Mouse (Mus musculus) cerebellum, adult 9-10 months (tissue): ENCODE results near the gene Atoh7.
"Not testable (repeated sequence)": the region's sequence is repeated elsewhere in the genome, so short reads cannot be mapped to it uniquely, and the experiment has no call there.

Experiments used
- DNase-seq: peaks from one replicate; pipeline ENCODE4 v3.0.0; 2022

The Atoh7 gene

DNA sequence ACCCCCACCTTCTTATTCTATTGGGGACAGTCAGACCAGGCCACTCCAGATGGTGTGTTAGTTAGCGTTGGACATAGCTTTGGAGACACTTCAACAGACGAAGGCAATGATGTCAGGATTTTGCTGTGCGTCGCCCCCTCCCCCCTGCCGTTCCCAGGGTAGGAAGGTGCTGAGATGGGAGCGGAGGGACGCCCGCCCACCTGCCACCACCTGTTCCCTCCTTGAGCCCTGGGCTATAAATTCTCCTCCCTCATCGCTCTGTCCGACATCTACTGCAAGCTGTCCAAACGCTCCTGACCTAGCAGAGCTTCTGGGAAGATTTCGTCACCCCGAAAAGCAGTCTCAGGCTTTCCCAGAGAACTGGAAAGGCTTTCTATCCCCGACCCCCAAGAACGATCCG lies at the start of gene Atoh7:
Gene Atoh7, plus strand, starts transcription at position 131 of the 400 bp plus-strand sequence.
- peak; percentile 96 for DNase-seq

DNA sequence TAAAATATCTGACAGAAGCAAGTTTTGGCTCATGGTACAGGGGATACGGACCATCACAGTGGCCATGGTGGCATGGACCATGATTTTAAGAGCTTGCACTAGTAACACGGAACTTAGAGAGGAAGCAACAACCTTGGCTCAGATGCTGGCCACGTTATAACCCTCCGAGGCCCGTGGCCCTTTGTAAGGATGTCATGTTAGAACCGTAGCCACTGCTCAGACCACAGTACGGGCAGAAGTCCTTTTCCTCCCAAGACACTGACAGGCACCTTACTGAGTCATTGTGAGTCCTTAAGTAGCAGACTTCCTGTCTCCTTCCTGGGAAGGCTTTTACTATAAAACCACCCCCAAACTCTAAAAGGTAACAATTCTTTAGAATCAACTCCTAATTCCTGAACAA lies 48.2 kb upstream of the Atoh7 start:
- no peak for DNase-seq

DNA sequence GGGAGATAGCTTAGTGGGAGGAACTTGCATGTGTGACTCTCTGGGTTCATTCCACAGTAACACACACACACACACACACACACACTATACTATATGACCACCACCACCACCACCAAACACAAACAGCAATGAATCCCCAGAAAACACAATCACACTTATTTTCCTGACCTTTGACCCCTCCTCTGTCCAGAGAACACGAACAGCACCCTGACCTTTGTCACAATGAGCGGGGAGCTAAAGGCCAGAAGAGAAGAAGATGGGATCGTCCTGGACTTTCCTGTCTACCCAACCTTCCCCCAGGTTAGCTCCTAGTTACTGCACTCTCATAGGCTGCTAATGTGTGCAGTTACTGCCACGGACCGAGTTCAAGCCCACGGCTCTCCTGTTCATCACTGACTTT lies 47.4 kb upstream of the Atoh7 start:
- DNase-seq = no peak

DNA sequence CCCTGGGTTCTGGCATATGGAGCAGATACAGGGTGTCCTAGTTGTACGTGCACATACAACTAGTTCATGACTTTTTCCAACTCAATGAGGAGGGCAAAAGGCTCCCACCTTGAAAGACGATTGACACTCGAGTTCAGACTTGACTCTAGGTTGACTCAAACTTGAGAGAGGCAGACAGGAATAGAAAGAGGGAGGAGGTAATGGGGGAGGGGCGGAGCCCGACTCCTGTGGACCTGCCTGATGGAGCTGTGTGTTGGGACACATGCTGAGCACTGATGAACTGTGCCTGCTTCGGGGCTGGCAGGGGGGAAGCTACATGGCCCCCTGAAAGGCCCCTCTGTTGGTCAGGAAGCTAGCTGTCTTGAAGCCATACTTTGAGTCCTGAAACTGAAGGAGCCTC lies 46.4 kb upstream of the Atoh7 start:
- no peak for DNase-seq

DNA sequence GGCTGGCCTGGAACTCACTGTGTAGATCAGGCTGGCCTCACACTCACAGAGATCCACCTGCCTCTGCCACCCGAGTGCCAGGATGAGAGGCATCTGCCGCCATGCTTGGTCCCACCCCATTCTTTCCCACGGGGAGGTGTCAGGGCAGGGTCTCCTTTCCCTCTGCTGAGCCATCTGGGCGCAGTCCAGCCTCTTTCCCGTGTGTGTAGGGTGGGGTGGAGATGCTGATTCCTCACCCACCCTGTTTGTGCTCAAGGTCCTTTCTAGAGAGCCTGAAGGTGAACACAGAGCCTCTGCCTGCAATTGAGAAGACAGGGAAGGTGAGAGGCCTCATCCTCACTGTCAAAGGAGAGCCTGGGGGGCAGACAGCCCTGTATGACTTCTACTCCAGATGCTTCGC lies 45.4 kb upstream of the Atoh7 start:
- DNase-seq = not testable (repeated sequence)

DNA sequence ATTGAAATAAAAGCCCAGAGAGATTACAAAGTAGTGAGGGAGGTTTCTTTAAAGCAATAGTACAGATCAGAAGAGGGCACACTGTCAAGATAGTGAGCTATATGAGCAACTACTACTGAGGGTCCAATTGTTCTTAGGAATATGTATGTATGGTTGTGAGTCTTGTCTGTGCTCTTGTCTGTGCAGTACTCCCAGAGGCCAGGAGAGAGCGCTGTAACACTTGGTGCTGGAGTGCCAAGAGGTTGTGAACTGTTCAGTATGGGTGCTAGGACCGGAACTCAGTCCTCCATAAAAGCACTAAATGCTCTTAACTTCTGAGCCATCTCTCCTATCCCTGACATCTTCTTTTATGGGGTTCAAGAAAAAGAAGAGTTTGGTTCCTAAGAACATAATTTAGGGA lies 44.9 kb upstream of the Atoh7 start:
- DNase-seq = no peak

DNA sequence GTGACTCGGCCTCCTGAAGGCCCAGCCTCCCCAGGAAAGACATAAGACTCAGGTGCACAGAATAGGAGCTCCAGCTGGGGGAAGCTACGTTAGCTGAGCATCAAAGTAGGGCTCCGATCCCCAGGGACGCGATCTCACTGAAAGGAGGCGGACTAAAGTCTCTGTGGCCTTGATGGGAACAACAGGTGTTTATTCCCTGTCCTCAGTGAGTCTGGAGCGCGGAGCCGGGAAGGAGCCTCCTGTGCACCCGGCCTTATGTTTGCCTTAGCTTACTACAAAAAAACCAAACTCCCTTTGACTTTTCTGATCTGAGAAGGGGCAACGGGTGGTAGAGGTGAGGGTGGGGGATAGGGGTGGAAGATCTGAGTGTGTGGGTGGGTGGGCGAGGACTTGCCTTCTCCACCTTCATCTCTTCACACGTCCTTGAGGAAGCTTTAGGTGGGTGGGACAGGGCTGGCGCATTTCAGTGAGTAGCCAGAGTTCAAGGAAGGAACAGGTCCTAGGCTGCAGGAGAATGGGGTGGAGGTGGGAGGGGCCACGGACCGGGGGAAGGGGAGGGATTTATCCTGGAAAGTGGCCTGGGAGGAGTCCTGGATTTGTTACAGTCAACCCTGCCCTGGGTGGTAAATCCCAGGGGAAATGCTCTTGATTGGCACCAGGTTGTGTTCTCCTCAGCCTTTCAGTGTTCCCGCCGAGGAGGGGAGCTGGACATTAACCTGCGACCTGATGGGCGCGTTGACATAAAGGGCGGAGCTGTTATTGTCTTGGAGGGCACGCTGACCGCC lies 42.3 kb upstream of the Atoh7 start:
- DNase-seq = no peak

DNA sequence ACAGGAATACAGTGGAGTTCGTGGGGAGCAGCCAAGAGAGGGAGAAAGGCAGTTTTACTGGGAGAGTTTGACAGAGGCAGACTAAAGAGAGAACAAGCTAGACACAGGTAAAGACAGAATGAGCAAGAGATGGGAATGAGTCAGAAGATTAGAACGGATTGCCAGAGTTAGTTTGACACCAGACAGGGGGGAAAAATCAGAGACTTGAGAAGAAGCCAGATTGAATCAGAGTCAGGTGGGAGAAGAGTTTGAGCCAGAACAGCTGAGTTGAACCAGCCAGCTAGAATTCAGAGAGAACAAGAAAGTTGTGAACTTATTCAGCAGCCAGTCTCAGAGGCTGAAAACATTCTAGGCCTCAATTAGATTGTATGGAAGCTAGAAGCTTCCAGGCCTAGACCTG lies 39.6 kb upstream of the Atoh7 start, which contains the start of gene Pbld1:
Gene Pbld1, plus strand, starts transcription at position 301 of the 400 bp plus-strand sequence.
- DNase-seq = no peak

DNA sequence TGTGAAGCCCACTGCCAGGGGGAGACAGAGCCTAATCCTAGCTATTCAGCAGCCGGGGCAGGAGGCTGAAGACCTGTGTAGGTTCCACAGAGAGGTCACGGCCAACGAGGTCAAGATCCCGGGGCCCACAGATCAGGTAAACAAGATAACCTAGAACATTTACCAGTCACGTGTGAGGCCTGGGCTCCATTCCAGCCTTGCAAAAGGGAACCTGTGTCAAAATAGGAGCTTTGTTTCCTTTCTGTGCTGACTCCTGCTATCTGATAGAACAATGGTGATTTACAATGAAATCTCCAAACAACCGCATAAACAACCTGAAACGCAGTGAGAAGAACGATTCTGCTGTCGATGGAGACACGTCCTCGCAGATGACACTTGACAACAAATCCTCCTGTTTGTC lies 39.0 kb upstream of the Atoh7 start:
- no peak for DNase-seq

DNA sequence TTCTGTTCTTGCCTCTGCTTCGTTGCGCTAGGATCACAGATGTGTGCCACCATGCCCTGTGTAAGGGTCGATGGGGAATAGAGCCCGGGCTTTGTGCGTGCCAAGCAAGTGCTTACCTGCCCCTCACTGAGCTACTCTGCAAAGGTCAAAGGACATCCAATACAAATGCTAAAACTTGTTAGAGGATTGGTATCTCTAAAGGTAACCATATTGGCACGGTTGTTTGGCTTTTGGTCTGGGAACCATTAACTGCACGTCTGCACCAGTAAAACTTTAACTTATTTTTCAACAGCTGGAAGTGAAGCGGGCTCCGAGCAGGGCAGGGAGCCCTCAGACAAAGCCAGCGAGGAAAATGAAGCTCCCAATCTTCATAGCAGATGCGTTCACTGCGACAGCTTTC lies 38.2 kb upstream of the Atoh7 start:
- DNase-seq = no peak

DNA sequence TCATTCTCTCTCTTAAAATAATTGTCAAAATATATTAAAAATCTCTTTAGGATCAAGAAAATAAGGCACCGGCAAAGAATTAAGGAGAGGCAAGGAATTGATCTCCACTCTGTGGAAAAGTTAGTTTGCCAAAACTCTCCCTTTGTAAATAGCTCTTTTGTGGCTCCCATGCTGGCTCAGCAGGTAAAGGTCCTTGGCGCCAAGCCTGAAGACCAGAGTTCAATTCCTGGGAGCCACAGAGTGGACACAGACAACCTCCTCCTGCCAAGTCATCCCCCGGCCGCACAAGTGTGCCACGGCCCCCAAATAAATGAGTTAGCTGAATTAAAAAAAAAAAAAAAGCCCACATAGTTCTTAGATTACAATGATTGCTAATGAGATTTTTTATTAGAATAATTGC lies 36.8 kb upstream of the Atoh7 start:
- no peak for DNase-seq

DNA sequence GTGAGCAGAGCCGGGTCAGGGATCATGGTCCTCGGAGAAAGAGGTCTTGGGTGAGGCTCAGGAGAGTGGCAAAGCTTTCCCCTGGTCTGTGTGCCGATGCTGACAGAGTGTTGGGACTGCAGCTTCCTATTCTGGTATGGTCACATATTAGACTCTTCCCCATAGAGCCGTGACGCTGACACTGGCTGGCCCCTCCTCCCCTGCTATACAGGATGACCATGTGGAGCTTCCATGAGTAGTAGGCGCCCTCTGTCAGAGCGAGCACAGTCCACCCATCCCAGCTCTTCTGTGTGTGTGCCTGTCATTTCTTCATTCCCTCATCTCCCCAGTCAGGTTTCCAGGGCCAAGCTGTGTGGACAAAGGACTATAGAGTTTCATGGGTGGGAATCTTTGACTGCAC lies 36.1 kb upstream of the Atoh7 start:
- DNase-seq = no peak

DNA sequence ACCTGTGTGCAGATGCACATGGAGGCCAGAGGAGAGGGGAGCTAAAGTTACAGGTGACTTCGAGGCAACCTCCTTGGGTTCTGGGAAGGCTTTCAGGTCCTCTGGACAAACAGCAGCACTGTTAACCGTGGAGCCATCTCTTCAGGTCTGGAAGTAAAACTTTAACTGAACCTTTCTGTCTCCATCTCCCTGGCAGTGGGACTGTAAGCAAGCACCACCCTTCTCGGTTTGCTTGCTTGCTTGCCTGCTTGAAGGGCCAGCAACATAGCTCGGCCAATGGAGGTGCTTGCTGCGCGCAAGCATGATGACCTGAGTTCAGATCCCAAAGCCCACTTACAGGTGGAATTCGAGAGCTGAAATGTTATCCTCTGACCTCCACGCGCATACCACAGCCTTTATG lies 34.9 kb upstream of the Atoh7 start:
- no peak for DNase-seq

DNA sequence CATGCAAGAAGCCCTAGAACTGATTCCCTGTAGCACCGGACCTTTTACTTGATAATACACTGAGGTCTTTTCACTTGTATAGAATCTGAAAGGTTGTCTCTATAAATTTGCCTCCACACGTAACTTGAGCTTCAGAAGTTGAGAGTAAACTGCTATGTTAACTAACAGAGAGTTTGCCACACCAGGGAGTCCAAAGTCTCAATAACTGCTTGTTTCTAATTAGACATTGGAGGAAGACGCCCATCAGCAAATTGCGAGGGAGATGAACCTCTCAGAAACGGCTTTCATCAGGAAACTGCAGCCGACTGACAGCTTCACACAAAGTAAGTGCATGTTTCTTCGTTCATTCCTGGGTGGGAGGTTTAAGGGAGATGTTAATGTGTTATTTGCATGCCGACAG lies 33.9 kb upstream of the Atoh7 start:
- no peak for DNase-seq

DNA sequence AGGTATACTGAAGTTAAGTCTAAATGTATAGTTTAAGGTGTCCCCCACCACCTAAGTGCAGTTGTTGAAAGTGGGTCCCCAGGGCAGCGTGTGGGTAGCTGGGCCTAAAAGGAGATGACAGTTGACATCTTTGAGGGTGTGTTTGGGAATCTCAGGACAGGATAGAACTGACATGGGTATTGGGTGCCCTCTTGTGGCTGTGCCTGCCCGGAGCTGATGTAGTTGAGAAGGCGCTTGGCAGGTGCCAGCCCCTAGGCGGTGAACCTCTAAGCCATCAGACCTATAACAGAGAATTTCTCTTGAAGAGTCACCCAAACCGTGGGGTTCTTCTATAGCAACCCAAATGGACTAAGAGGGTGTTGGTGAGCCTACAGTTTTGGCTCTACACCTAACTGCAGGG lies 33.5 kb upstream of the Atoh7 start:
- peak; percentile 93 for DNase-seq

DNA sequence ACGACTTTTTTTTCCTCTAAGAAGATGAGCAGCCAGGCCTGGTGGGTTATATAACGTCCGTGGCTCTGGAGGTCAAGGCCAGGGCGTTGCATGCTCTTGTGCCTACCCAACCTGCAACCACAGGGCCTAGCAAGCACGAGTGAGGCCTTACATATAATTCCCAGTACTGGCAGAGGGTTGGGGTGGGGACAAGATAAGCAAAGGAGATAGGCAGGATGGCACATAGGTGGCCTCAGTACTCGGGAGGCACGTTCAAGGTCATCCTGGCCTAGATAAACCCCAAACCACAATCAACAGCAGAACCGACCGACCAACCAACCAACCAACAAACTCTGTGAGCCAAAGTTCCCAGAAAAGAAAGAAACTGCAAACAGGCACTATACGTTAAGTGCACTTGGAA lies 13.1 kb upstream of the Atoh7 start:
- no peak for DNase-seq

DNA sequence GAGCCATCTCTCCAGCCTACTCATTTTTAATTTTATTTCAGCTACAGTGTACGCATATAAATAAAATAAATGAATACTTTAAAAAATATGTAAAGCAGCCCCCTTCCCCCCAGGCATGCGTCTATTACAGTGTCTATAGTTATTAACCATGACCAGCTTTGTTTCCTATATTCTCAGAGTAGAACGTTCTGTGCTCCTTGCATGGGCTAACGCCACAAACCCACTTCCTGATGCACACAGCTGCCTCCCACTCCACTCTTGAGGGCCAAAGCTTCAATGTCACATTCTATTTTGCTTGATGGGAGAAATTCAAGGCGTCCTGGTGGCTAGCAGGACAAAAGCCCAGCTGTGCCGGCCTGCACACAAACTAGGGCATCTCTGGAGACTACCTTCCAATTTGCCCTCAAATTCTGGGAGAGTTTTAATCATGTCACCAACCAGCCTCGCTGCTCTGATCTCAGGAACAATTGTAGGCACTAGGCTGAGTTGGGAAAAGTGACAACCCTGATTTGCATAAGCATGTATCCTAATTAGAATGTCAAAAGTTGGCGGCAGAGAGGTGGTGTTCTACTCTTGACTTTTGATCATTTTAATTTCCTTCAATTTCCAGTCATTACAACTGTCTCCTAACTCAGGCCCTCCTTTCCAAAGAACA lies 10.2 kb upstream of the Atoh7 start:
- DNase-seq = peak; percentile 28

DNA sequence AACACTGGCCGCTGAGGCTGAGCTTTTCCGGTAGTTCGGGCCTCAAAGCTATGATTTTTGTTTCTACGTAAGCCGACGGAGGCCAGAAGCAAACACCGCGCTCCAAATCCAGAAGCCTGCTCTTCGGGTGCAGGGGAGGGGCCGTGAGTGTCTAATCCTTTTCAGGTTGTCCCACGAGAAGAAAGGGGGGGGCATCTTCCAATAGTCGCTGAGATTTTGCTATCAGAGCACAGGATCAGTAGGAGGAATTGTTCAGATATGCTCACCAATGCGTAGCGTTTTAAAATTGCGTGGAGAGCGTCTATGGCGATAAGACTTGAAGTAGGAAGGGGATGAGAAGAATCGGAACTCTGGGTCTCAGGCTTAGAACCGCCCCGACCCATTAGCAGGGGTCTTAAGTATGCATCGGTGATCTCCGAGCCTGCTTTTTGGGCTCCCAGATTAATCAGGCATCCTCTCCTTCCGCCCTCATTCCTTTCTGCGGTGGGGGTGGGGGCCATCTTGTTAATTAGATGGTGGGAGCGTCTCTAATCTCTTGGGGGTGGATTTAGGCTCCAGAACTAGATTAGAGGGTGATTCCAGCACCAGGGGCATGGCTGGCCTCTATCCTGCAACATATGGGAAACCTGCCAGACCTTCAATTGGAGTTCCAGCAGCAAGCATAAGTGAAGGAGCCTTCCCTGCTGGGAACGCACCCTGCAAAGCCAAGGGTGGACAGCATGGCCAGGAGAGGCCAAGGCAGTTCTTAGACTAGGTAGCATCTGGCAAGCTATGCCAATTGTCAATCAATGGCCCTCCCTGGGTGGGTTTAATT lies 9.5 kb upstream of the Atoh7 start:
- peak; percentile 77 for DNase-seq

DNA sequence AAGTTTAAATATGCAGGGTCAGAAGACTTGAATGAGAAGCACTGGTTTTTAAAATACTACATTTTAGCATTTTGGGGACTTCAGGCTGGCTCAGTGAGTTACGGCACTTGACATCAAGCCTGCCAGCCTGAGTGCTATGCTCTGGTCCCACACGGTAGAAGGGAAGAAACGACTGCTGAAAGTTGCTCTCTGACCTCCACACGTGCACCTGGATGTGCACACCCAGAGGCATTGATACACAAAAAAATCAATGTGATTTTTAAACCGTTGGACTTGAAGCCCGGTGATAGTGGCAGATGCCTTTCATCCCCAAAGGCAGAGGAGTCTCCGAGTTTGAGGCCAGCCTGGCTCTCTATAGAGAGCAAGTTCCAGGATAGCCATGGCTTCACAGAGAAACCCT lies 7.5 kb upstream of the Atoh7 start:
- DNase-seq = peak; percentile 27

DNA sequence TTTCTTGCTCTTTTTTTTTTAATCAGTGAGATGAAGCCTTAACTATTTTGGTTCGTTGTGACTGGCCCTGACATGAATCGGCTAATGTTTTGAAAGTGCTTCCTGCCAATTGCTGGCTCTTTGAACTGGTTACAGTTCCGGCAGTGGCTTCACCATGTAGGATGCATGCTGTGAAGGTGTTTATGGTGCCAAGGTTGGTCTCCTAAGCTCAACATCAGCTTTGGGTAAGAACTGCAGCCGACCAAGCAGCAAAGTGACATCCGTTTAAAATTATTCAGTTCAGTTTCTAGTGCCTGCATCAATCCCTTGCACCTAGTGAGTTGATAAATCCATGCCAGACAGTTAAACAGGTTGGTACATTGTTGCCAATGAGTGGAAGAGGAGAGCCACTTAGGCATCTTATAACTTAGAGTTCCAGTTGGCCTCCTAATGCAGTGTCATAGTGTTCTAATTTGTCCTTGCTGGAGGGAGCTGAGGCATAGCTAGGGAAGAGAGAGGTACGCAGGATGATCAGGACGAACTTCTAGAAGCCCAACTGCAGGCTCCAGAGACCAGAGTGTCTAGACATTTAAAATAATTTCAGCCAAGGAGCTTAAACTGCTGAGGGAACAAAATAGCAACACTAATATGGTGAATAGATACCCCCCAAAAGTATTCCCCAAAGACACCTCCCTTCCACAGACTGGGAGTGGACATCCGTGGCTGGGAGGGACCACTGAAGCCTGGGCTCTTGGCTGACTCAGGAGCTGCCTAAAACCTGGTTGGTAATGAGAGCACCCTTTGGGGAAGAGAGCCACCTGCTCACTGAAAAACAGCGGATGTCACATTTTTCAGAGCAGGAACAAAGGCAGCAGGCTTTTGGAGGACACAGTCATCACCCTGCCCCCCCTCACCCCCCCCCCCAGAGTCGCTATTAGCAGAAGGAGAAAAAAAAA lies 6.6 kb upstream of the Atoh7 start:
- DNase-seq = peak; percentile 84

DNA sequence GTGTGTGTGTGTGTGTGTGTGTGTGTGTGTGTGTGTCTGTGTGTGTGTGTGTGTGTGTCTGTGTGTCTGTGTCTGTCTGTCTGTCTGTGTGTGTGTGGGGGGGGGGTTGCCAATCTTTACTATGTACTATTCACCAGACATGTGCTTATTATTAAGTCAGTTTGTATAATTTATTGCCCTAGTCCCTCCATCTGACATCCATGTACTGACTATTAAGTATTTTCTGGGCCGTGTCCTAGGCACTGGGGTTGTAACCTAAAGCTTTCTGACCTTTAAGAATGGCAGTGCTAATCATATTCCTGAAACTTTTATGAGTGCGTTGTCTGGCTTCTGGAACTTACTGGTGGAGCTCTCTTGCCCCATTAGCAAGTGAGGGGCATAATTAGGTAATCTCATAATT lies 2.7 kb upstream of the Atoh7 start:
- peak; percentile 15 for DNase-seq

DNA sequence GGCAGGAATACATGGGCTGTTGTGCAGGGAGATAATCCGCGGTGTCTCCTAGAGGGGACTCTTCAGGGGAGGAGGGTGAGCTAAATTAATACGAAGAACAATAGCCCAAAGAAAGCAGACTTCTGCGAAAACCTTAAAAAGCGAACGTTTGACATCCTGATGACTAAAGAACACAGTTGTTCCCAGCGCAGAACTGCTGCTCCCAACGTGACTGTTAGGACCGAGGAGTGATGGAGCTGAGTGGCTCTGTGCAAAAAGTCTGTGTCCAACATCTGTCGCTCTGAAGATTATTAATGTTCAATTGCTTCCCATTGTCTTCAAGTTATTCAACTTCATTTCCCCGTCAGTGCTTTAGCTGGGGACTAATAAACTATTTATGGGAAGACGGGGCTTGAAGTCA lies 1.3 kb upstream of the Atoh7 start:
- peak; percentile 46 for DNase-seq
